Comparison of ENCODE assay signal across 8 mouse cellular contexts in the genomic region with DNA sequence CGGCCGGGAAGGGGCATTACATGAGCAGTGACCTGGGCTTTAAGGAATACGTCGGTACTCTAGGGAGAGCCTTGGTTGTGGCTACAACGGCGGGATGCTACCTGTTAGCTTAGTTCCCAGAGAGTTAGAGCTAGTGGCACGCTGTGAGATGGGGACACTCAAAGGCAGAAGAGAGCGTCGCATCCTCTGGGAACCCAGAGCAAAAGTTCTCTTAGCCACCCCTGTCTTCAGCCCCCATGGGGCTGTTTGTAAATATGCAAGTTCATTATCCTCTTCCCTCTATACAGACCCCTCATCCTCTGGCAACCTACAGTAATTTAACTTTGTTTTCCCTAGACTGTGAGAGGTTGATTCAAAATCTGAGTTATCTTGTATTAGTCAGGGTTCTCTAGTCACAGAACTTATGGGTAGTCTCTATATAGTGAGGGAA. TPM values are rescaled to one million over a fixed set of nuclear protein-coding genes. Genes with fewer than 3 reads are reported as not detected.
DNase-seq lines count a peak whose midpoint lies in the region; ATAC-seq and TF ChIP-seq lines count a peak whose summit lies in the region.

No protein-coding gene starts in this region.

- no peaks in the 10 kb centered on the region for H3K27me3 ChIP-seq in cerebellum, adult 2 months (ENCODE audit: control insufficient read depth, insufficient read depth, low read length)
- H3K27me3 ChIP-seq in testis, adult 2 months (ENCODE audit: control insufficient read depth, insufficient read depth, low read length) = no peaks in the 10 kb centered on the region
- H3K27me3 ChIP-seq in limb, embryonic 15.5 days = no peaks in the 10 kb centered on the region
- H3K27me3 ChIP-seq in stomach, postnatal 0 days (ENCODE audit: control insufficient read depth, insufficient read depth, low read length) = no peaks in the 10 kb centered on the region

- TF ChIP-seq EP300 in stomach, postnatal 0 days (optimal IDR thresholded peaks at IDR 0.05) = no peak

- peak overlapping the region; percentile 69; the same call in 1 of the 2 replicates for H3K9ac ChIP-seq in limb, embryonic 15.5 days
- H3K9ac ChIP-seq in stomach, postnatal 0 days (ENCODE audit: low read length) = peak overlapping the region; percentile 60

- TF ChIP-seq CTCF in cerebellum, adult 2 months (IDR thresholded peaks at IDR 0.05; ENCODE audit: borderline replicate concordance, insufficient read depth, low read depth, low read length) = no peak
- no peak for TF ChIP-seq CTCF in testis, adult 2 months (IDR thresholded peaks at IDR 0.05; ENCODE audit: control insufficient read depth, insufficient read depth, insufficient replicate concordance, low read depth, low read length)
- peak; percentile 4; the same call in 1 of the 2 replicates for TF ChIP-seq CTCF in stomach, postnatal 0 days (IDR thresholded peaks at IDR 0.05; ENCODE audit: low read depth)

- DNase-seq in cerebellum, adult 2 months = no peak
- no peak for DNase-seq in cerebellum, postnatal 36 days
- no peak for DNase-seq in testis, postnatal 10 days (ENCODE audit: low spot score)
- DNase-seq in stomach, postnatal 0 days (ENCODE audit: low spot score) = no peak
- no peak for DNase-seq in layer of hippocampus, adult 9-10 months (ENCODE audit: low spot score)
- no peak for DNase-seq in ovary, postnatal 14 days (ENCODE audit: low spot score)

- no peaks in the 10 kb centered on the region for H3K4me1 ChIP-seq in cerebellum, adult 2 months (ENCODE audit: control insufficient read depth, insufficient read depth, low read length)
- peaks cover 5% of the 10 kb centered on the region; the same call in 1 of the 2 replicates for H3K4me1 ChIP-seq in testis, adult 2 months (ENCODE audit: control insufficient read depth, insufficient read depth, low read length)
- peaks cover 9% of the 10 kb centered on the region for H3K4me1 ChIP-seq in limb, embryonic 15.5 days
- no peaks in the 10 kb centered on the region for H3K4me1 ChIP-seq in stomach, postnatal 0 days (replicated peaks; ENCODE audit: control insufficient read depth, insufficient read depth)

- peak overlapping the region; percentile 69 for H3K4me2 ChIP-seq in limb, embryonic 15.5 days
- H3K4me2 ChIP-seq in stomach, postnatal 0 days (replicated peaks; ENCODE audit: low read depth) = peak overlapping the region; percentile 60

- H3K9me3 ChIP-seq in limb, embryonic 15.5 days = no peaks in the 10 kb centered on the region
- no peaks in the 10 kb centered on the region for H3K9me3 ChIP-seq in stomach, postnatal 0 days (ENCODE audit: control insufficient read depth, low read length)

- peak overlapping the region; percentile 98 for H3K4me3 ChIP-seq in cerebellum, adult 2 months (replicated peaks; ENCODE audit: insufficient read depth, low read depth, low read length)
- H3K4me3 ChIP-seq in testis, adult 2 months (ENCODE audit: control insufficient read depth, low read depth, low read length) = peak overlapping the region; percentile 87
- peak overlapping the region; percentile 63 for H3K4me3 ChIP-seq in limb, embryonic 15.5 days
- H3K4me3 ChIP-seq in stomach, postnatal 0 days (ENCODE audit: low read depth, low read length) = peak overlapping the region; percentile 66

- peak overlapping the region; percentile 82 for H3K27ac ChIP-seq in cerebellum, adult 2 months (ENCODE audit: insufficient read depth, low read length)
- peak overlapping the region; percentile 82 for H3K27ac ChIP-seq in testis, adult 2 months (ENCODE audit: control insufficient read depth, insufficient read depth, low read depth, low read length)
- H3K27ac ChIP-seq in limb, embryonic 15.5 days = peak overlapping the region; percentile 57; the same call in 1 of the 2 replicates
- peak overlapping the region; percentile 86 for H3K27ac ChIP-seq in stomach, postnatal 0 days (replicated peaks)

- no peak for ATAC-seq in limb, embryonic 15.5 days (ENCODE audit: insufficient number of reproducible peaks, low FRiP score, low TSS enrichment, low read depth)
- no peak for ATAC-seq in stomach, postnatal 0 days (ENCODE audit: low FRiP score, low TSS enrichment)

- no peaks in the 10 kb centered on the region for H3K36me3 ChIP-seq in testis, adult 2 months (ENCODE audit: control insufficient read depth, insufficient read depth, low read length)
- no peaks in the 10 kb centered on the region for H3K36me3 ChIP-seq in limb, embryonic 15.5 days
- no peaks in the 10 kb centered on the region for H3K36me3 ChIP-seq in stomach, postnatal 0 days (ENCODE audit: control insufficient read depth, insufficient read depth, low read length)

- TF ChIP-seq POLR2A in cerebellum, adult 2 months (IDR thresholded peaks at IDR 0.05; ENCODE audit: borderline replicate concordance, insufficient read depth, low read length) = no peak
- no peak; the same call in 1 of the 2 replicates for TF ChIP-seq POLR2A in testis, adult 2 months (IDR thresholded peaks at IDR 0.05; ENCODE audit: control insufficient read depth, low read depth, low read length)

- WGBS in cerebellum, adult 2 months = 0% methylated on average over 9 of the region's 9 CpGs
- 0% methylated on average over 9 of the region's 9 CpGs for WGBS in limb, embryonic 15.5 days
- 0% methylated on average over 9 of the region's 9 CpGs for WGBS in stomach, postnatal 0 days

RNA-seq across cellular contexts. Expression of a gene that starts 0.3 kb away (rescaled TPM):
- 25.7 and 26.5 TPM in 2 replicates for polyA plus RNA-seq in cerebellum, adult 2 months (2012; rRNA removed)
- 4.6 and 5.3 TPM in 2 replicates for polyA plus RNA-seq in testis, adult 2 months (2012; rRNA removed)
- polyA plus RNA-seq in limb, embryonic 15.5 days (2015; fragmentation: Nextera tagmentation; extraction: Ambion mirVana) = 26.7 and 28.3 TPM in 2 replicates
- 47.9 and 54.2 TPM in 2 replicates for polyA plus RNA-seq in stomach, postnatal 0 days (2015; fragmentation: Nextera tagmentation; extraction: Ambion mirVana)

RNA-seq across cellular contexts. Expression of a gene that starts 18.1 kb away (rescaled TPM):
- polyA plus RNA-seq in cerebellum, adult 2 months (2012; rRNA removed) = 17.6 and 20.8 TPM in 2 replicates
- polyA plus RNA-seq in testis, adult 2 months (2012; rRNA removed) = 0.98 and 1.3 TPM in 2 replicates
- polyA plus RNA-seq in limb, embryonic 15.5 days (2015; fragmentation: Nextera tagmentation; extraction: Ambion mirVana) = 2.5 and 4.9 TPM in 2 replicates
- polyA plus RNA-seq in stomach, postnatal 0 days (2015; fragmentation: Nextera tagmentation; extraction: Ambion mirVana) = 0.05 and 0.15 TPM in 2 replicates
